Mouse (Mus musculus): ENCODE results near the gene Gdpd5.
"Not testable (repeated sequence)": the region's sequence is repeated elsewhere in the genome, so short reads cannot be mapped to it uniquely, and the experiment has no call there.

The Gdpd5 gene

GRCm38 (mm10) chr7:99366716-99367115 is 14.5 kb upstream of the Gdpd5 start:
- no peak for DNase-seq

DNA sequence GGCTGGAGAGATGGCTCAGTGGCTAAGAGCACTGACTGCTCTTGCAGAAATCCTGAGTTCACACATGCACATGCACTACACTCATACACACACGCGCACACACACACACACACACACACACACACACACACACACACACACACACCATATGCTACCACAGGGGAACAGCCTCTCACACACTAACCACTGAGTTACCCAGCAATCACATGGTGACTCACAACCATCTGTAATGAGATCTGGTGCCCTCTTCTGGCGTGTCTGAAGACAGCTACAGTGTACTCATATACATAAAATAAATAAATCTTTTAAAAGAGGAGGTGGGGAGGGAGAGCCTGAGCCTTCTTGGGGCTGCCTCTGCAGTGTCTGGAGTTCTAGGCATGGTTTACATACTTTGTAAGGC is 6.9 kb upstream of the Gdpd5 start:
- not testable (repeated sequence) for DNase-seq

- peak; percentile 73 for DNase-seq
Observed at GRCm38 (mm10) chr7:99375455-99375854, 5.8 kb upstream of the Gdpd5 start.

GRCm38 (mm10) chr7:99378870-99379269 is 2.3 kb upstream of the Gdpd5 start:
- no peak for DNase-seq

- peak; percentile 24 for DNase-seq
Observed at GRCm38 (mm10) chr7:99380491-99381213, 562 bp upstream of the Gdpd5 start.

GRCm38 (mm10) chr7:99382088-99383000 is 1.1 kb downstream of the Gdpd5 start:
- peak; percentile 17 for DNase-seq

DNA sequence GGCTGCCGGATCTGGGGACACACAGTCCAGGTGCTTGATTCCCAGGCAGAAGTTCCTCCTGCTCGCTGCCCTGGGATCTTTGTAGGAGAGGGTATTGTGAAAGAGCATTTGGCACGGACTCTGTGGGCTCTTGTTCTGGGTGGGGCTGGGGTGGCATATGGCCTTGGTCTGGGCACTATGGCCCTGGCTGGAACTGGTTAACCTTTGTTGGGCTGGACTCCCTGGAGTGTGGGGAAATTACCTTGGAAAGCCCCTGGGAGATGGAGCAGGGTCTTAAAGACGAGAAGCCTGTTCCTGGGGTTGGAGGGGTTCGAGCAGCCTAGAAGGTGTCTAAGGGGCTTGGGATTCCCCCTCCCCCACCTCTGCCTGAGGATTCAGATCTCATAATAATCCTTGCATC is 2.0 kb downstream of the Gdpd5 start:
- no peak for DNase-seq

DNA sequence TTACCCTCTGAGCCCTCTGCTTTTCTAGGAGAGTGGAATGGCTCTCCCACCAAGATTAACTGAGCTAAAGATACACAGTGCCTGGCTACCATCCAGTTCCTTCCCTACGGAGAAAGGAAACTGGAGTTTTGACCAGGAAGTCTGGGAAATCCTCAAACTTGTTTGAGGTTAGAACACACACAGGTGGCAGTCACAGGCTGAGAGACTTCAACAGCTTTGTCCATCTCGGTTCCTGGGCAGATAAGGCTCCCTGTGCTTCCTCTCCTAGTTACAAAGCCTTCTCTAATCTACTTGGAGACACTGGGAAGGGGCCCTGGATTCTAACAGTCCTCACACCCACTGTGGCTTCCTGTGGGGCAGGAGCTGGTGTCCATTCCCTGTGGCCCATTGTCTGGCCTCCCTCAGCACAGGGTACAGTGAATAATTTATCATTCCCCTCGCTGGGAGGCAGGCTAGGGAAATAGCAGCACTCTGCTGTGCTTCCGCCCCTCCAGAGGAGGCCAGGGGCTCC is 2.9 kb downstream of the Gdpd5 start:
- DNase-seq: no peak

- no peak for DNase-seq
Observed at GRCm38 (mm10) chr7:99386030-99386429, 4.8 kb downstream of the Gdpd5 start.

DNA sequence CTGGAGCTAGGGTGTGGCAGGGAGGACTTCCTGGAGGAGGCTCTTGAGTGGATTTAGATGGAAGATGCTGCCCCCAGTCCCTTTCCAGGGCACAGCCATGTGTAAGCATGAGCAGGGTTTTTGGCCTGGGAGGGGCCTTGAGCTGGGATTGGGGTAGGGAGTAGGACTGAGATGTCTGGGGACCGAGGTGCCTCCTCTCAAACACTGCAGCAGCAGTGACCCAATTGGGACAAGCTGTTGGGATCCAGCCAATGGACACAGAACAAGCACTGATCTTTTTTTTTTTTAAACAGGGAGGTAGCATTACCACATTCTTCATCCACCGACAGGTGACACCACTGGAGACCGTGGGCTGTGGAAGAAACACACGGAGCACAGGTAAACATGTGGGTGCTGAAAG is 5.6 kb downstream of the Gdpd5 start:
- no peak for DNase-seq

GRCm38 (mm10) chr7:99387356-99387755 is 6.1 kb downstream of the Gdpd5 start:
- no peak for DNase-seq

DNA sequence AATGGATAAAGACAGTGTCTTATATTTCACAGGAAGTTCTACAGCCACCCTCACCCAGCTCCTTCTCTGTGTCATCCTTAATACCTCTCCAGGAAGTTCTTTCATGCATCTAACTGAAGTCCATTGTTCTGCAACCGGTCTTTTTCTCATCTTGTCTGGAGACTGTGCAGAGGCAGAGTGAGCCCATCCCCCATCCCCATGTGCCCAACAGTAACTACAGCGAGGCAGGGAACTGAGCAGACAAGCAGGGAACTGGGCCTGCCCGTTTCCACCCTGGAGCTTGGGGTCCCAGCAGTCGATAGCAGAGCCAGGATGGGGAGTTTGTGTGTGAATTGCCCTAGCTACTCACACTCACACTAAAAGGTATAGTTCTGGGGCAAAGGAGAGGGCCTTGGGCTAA is 9.3 kb downstream of the Gdpd5 start:
- DNase-seq: no peak

GRCm38 (mm10) chr7:99392696-99393095 is 11.5 kb downstream of the Gdpd5 start:
- DNase-seq: no peak

GRCm38 (mm10) chr7:99393711-99394325 is 12.6 kb downstream of the Gdpd5 start:
- no peak for DNase-seq

- DNase-seq: no peak
Observed at GRCm38 (mm10) chr7:99395385-99395784, 14.2 kb downstream of the Gdpd5 start.

DNA sequence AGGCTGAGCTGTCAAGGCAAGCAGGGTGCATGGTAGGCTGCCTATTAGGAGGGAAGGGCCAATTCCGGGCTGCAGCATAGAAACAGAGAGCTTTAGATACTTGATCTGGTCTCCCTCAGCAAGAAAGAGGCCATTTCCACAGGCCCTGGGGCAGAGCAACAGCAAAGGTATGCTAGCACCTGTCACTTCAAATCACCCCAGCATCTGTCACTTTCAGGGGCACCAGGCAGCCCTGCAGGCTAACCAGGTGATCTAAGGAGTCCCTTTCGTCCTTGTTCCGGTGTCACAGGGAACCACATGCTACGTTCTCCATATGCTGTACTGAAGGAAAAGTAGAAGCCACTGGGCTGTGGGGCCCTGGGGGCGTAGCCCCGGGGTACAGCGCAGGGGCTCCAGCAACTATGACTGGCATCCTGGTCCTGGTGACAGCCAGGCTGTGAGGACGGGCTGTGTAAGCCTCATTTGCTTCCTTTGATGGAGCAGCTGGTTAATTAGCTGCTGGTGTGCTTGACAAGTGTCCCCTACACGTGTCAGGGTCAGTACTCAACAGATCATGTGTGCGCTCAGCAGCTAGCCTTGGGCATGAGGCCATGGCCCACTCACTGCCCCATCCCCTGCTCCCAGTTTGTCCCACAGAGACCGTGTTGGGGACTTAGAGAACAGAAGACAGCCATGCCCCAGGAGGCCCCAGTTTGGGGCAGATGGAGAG is 14.8 kb downstream of the Gdpd5 start:
- no peak for DNase-seq

GRCm38 (mm10) chr7:99396994-99397659 is 15.9 kb downstream of the Gdpd5 start:
- no peak for DNase-seq

DNA sequence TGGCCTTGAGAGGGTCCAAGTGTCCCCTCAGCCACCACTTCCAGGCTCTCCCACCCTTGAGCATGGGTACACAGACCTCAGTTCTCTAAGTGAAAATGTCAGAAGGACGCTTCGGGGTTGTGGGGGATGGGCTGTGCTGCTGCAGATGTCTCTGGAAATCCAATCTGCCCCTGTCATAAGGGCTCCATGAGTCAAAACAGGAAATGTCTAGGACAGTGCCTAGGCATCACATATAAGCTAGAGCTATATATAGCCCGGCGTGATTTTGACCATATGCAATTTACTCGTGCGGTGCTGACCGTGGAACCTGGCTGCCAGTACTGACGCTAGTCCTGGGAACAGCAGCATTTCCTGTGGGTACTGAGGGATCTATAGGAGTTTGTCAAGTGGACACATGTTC is 20.2 kb downstream of the Gdpd5 start:
- peak; percentile 29 for DNase-seq

DNA sequence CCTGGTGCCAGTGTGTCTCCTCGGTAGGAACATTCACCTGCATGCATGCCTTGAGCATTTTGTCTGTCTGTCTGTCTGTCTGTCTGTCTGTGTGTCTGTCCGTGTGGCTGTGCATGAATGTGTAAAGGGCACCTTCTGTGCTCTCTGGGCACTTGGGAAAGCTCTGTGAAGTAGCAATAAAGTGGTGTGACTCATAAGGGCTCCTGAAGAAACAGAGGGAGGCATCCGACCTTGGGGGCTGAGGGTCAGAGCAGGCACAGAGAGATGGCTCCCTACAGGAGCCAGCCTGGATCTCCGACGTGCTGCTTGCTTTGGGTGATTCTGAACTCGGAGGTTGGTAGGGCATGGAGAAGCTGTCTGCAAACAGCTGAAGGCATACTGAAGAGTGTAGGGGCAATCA is 21.3 kb downstream of the Gdpd5 start:
- no peak for DNase-seq

GRCm38 (mm10) chr7:99403254-99403653 is 22.0 kb downstream of the Gdpd5 start:
- no peak for DNase-seq

DNA sequence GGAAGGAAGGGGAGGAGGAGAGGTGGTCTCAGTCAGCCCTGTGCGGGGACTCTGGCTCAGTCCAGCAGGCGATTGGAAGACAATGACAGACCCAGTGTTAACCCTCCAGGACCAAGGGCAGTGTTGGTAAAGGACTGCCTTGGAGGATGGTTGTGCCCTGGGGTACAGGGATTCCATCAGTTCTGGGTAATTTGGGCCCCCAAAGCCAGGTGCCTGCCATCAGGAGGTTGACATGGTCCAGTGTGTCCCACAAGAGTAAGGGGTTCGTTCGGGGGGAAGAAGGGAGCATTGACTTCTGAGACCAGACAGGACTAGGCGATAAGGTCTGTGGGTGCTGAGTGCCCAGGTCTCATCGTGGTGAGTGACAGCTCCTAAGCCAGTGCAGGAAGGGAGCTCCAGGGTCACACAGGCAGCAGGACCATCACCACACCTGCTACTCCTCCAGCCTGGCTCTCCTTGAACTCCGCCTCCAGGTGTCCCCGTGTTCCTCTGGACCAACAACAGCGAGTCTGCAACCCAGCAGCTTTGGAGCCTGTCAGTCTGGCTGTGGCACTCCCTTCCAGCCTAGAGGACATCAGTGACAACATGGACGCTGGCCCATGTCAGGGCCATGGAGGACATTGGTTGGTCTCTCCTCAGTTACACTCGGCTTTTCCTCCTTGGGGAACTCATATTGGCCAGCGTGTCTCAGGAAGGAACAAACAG is 23.0 kb downstream of the Gdpd5 start:
- no peak for DNase-seq
